Mouse (Mus musculus): ENCODE measurements around the gene Ephb2. TPM values are rescaled to one million over a fixed set of nuclear protein-coding genes. Genes with fewer than 3 reads are reported as not detected.

Ephb2 gene
- polyA plus RNA-seq, 1 experiment = 10.4 TPM

DNA sequence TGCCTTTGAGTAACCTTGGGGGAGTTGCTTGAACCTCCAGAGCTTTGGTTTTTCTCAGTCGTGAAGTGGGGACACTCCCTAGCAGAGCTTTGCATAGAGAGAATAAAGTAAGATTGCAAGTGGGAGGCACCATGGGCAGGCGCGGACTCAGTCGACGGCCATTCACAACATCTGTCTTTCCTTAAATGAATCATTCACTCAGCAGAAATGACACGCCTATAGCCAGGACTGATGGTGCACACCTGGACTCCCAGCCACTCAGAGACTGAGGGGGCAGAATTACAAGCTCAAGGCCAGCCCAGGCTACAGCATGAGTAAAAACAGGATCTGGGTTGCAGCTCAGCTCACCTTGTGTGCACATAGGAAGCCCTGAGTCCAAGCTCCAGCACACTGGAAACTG, 121.3 kb downstream of the Ephb2 start:
- no peak for TF ChIP-seq POLR2A (IDR thresholded peaks at IDR 0.05; ENCODE audit: low read depth, low read length)
- TF ChIP-seq CTCF (conservative IDR thresholded peaks at IDR 0.05; ENCODE audit: insufficient read depth, insufficient read length, low read depth, low read length) = no peak
- Histone ChIP-seq H3K4me1 (ENCODE audit: control insufficient read depth, insufficient read depth, low read length) (no peaks in the 10 kb centered on the region), H3K27me3 (replicated peaks; ENCODE audit: control insufficient read depth, insufficient read depth, low read length) (no peaks in the 10 kb centered on the region), H3K36me3 (ENCODE audit: control insufficient read depth, insufficient read depth, low read length) (no peaks in the 10 kb centered on the region), H3K27ac (ENCODE audit: insufficient read depth, low read depth, low read length) (no peak overlapping the region), H3K4me3 (ENCODE audit: insufficient read depth, low read depth, low read length) (no peak overlapping the region)
- no peak for DNase-seq
- WGBS = 64% methylated on average over 6 of the region's 6 CpGs

DNA sequence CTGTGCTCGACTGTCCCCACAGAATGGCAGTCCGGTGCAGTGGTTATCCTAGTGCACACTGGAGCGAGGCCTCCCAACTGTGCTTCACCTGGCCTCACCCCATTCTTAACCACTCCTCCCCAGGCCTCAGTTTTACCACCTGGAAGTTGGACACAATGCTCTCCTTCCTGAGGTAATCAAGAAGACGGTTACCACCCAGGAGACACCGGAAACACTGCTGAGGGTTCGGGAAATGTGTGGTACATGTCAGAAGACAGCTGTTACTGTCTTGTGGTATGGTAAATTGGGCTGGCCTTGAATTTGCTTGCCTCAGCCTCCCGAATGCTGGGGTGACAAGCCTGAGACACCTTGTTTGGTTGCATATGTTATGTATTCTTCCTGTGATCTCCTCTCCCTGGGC, 121.9 kb downstream of the Ephb2 start:
- DNase-seq = no peak
- no peak overlapping the region for H3K27ac ChIP-seq (ENCODE audit: insufficient read depth, low read depth, low read length)
- H3K36me3 ChIP-seq (ENCODE audit: control insufficient read depth, insufficient read depth, low read length) = no peaks in the 10 kb centered on the region
- no peak for TF ChIP-seq CTCF (conservative IDR thresholded peaks at IDR 0.05; ENCODE audit: insufficient read depth, insufficient read length, low read depth, low read length)
- no peak for TF ChIP-seq POLR2A (IDR thresholded peaks at IDR 0.05; ENCODE audit: low read depth, low read length)
- H3K27me3 ChIP-seq (replicated peaks; ENCODE audit: control insufficient read depth, insufficient read depth, low read length) = no peaks in the 10 kb centered on the region
- H3K4me1 ChIP-seq (ENCODE audit: control insufficient read depth, insufficient read depth, low read length) = no peaks in the 10 kb centered on the region
- 90% methylated on average over 7 of the region's 7 CpGs for WGBS
- no peak overlapping the region for H3K4me3 ChIP-seq (ENCODE audit: insufficient read depth, low read depth, low read length)

DNA sequence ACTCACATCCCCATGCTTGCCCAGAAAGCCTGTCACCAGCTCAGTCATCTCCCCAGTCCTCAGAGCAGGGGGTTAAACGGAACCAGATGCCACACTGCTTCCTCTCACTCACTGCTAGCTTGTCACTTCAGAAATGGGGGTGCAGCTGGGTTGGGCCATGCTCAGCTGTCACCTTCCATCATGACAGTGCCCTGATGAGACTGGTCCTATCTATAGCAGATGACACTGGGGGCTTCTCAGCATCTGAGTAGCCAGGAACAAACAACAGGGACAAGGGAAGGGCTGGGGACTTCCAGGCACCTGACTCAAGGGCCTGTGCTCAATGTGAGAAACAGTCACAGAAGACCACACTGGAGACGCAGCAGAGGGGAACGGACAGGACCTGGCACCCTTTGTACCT, 122.4 kb downstream of the Ephb2 start:
- Histone ChIP-seq H3K4me1 (ENCODE audit: control insufficient read depth, insufficient read depth, low read length) (no peaks in the 10 kb centered on the region), H3K27me3 (replicated peaks; ENCODE audit: control insufficient read depth, insufficient read depth, low read length) (no peaks in the 10 kb centered on the region), H3K36me3 (ENCODE audit: control insufficient read depth, insufficient read depth, low read length) (no peaks in the 10 kb centered on the region), H3K4me3 (ENCODE audit: insufficient read depth, low read depth, low read length) (no peak overlapping the region), H3K27ac (ENCODE audit: insufficient read depth, low read depth, low read length) (no peak overlapping the region)
- no peak for DNase-seq
- no peak for TF ChIP-seq POLR2A (IDR thresholded peaks at IDR 0.05; ENCODE audit: low read depth, low read length)
- TF ChIP-seq CTCF (conservative IDR thresholded peaks at IDR 0.05; ENCODE audit: insufficient read depth, insufficient read length, low read depth, low read length) = no peak
- WGBS = 76% methylated on average over 3 of the region's 3 CpGs

DNA sequence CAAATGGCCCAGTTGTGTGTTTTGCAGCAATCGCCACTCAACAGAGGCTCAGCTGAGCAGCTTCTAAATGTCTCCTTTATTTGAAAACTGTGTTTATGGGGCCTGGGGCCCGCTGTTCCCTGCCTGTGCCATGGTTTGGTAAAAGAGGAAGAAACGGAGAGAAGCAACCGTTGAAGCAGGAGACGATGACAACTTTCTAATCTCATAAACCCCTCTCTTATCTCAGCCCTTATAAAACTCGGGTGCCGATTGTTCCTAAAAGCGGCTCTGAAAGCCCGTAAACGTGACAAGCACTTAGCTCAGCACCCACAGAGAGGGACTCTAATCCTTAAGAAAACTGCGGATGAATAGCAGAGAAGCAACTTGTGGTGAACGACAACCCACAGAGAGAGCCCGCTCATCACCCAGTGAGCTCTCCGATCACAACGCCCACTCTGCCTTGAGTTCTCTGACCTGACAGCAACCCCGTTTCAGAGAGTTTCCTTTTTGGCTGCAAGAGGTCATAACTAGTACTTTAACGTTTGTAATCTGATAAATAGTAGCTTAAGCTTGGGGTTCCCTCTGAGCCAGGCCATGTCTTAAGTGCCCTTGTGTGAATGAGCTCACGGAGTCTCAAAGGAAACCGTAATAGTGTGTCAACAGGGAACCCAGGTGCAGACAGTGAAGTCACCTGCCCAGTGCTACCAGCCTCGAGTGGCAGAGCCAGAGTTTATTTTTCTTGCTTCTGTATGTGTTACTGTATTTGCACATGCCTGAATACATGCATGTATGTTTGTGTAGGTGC, 123.6 kb downstream of the Ephb2 start:
- 57% methylated on average over 20 of the region's 20 CpGs for WGBS
- no peak overlapping the region for H3K4me3 ChIP-seq (ENCODE audit: insufficient read depth, low read depth, low read length)
- no peaks in the 10 kb centered on the region for H3K4me1 ChIP-seq (ENCODE audit: control insufficient read depth, insufficient read depth, low read length)
- H3K36me3 ChIP-seq (ENCODE audit: control insufficient read depth, insufficient read depth, low read length) = no peaks in the 10 kb centered on the region
- TF ChIP-seq POLR2A (IDR thresholded peaks at IDR 0.05; ENCODE audit: low read depth, low read length) (no peak), CTCF (conservative IDR thresholded peaks at IDR 0.05; ENCODE audit: insufficient read depth, insufficient read length, low read depth, low read length) (no peak)
- no peaks in the 10 kb centered on the region for H3K27me3 ChIP-seq (replicated peaks; ENCODE audit: control insufficient read depth, insufficient read depth, low read length)
- H3K27ac ChIP-seq (ENCODE audit: insufficient read depth, low read depth, low read length) = no peak overlapping the region
- no peak for DNase-seq

DNA sequence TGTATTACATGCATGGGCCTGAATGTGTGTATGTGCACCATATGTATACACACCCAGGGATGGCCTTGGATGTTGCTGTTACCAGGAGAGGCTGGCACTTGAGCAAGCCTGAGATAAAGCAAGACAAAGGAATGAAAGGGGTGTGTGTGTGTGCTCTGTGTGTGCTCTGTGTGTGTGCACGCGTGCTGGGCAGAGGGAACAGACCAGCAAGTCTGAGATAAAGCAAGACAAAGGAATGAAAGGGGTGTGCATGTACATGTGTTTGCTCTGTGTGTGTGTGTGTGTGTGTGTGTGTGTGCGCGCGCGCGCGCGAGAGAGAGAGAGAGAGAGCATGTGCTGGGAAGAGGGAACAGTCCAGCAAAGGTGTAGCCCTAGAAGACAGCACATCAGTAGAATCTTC, 125.4 kb downstream of the Ephb2 start:
- WGBS = 99% methylated on average over 9 of the region's 9 CpGs
- Histone ChIP-seq H3K36me3 (ENCODE audit: control insufficient read depth, insufficient read depth, low read length) (no peaks in the 10 kb centered on the region), H3K4me3 (ENCODE audit: insufficient read depth, low read depth, low read length) (no peak overlapping the region), H3K27me3 (replicated peaks; ENCODE audit: control insufficient read depth, insufficient read depth, low read length) (no peaks in the 10 kb centered on the region), H3K27ac (ENCODE audit: insufficient read depth, low read depth, low read length) (no peak overlapping the region), H3K4me1 (ENCODE audit: control insufficient read depth, insufficient read depth, low read length) (no peaks in the 10 kb centered on the region)
- no peak for DNase-seq
- no peak for TF ChIP-seq POLR2A (IDR thresholded peaks at IDR 0.05; ENCODE audit: low read depth, low read length)
- no peak for TF ChIP-seq CTCF (conservative IDR thresholded peaks at IDR 0.05; ENCODE audit: insufficient read depth, insufficient read length, low read depth, low read length)

DNA sequence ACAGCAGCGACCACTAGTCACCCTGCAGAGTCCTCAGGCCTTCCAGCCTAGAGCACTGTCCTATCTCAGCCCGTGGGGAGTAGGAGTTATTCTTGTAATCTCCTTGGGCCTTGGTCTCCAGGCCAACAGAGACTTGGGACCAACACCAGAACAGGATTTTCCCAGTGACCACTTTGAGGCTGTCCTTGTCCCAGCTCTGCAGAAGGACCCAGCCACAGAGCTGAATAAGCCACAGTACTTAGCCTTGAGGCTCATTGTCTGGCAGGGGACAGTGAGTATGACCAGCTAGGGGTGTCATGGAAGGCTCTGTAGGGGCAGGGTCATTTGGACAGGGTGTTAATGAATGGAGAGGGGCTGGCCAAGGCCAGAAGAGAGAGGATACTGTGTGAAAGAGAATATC, 126.8 kb downstream of the Ephb2 start:
- H3K4me1 ChIP-seq (ENCODE audit: control insufficient read depth, insufficient read depth, low read length) = no peaks in the 10 kb centered on the region
- no peak for DNase-seq
- H3K27me3 ChIP-seq (replicated peaks; ENCODE audit: control insufficient read depth, insufficient read depth, low read length) = no peaks in the 10 kb centered on the region
- no peak for TF ChIP-seq CTCF (conservative IDR thresholded peaks at IDR 0.05; ENCODE audit: insufficient read depth, insufficient read length, low read depth, low read length)
- TF ChIP-seq POLR2A (IDR thresholded peaks at IDR 0.05; ENCODE audit: low read depth, low read length) = no peak
- H3K27ac ChIP-seq (ENCODE audit: insufficient read depth, low read depth, low read length) = peak overlapping the region; percentile 22; the same call in 1 of the 2 replicates
- WGBS = 65% methylated on average over 2 of the region's 2 CpGs
- no peaks in the 10 kb centered on the region for H3K36me3 ChIP-seq (ENCODE audit: control insufficient read depth, insufficient read depth, low read length)
- no peak overlapping the region for H3K4me3 ChIP-seq (ENCODE audit: insufficient read depth, low read depth, low read length)

DNA sequence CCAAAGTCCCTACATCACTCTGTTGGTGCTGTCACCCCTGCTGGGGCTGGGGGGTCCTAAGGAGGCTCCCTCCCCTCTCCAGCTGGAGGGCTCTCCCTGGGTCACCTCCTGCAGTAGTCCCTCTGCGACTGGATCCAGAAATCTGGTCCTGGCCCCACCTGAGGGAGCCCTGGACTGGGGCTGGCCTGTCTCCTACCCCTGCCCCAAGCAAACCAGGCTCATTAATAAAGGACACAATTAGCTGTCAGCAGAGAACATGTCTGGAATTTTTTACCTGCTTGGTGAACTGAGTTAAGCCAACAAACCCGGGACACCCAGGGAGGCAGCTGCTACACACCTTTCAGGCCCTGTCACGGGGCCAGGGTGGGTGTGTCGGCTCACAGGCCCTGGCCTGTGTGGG, 129.1 kb downstream of the Ephb2 start:
- no peaks in the 10 kb centered on the region for H3K27me3 ChIP-seq (replicated peaks; ENCODE audit: control insufficient read depth, insufficient read depth, low read length)
- H3K36me3 ChIP-seq (ENCODE audit: control insufficient read depth, insufficient read depth, low read length) = no peaks in the 10 kb centered on the region
- peak; percentile 75 for DNase-seq
- no peaks in the 10 kb centered on the region for H3K4me1 ChIP-seq (ENCODE audit: control insufficient read depth, insufficient read depth, low read length)
- TF ChIP-seq POLR2A (IDR thresholded peaks at IDR 0.05; ENCODE audit: low read depth, low read length) (no peak), CTCF (conservative IDR thresholded peaks at IDR 0.05; ENCODE audit: insufficient read depth, insufficient read length, low read depth, low read length) (no peak)
- no peak overlapping the region for H3K4me3 ChIP-seq (ENCODE audit: insufficient read depth, low read depth, low read length)
- 65% methylated on average over 4 of the region's 4 CpGs for WGBS
- peak overlapping the region; percentile 51 for H3K27ac ChIP-seq (ENCODE audit: insufficient read depth, low read depth, low read length)
